Mouse (Mus musculus): ENCODE measurements around the gene Zan.

DNA sequence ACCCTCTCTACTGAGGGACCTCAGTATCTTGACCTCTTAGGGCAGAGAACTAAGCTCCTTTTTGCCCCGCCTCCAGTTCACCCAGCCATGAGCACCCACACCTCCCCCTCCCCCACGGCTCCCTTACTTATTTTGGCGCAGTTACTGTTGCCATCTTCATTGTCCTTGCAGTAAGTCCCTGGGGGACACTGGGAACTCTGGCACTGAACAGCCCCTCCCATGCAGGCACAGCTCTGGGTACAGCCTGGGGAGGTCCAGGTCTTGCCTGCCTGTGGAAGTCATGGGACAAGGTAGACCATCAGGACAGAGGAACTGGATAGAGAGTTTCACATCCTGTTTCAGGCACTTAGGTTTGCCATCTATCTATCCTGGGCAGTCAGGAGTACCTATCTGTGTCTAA is 66.8 kb downstream of the Zan start:
- TF ChIP-seq CTCF (IDR thresholded peaks at IDR 0.05; ENCODE audit: control insufficient read depth, insufficient read depth, low read length) = no peak
- no peak for TF ChIP-seq POLR2A (IDR thresholded peaks at IDR 0.05; ENCODE audit: borderline replicate concordance, control insufficient read depth, low read depth, low read length)
